Mouse (Mus musculus) kidney, embryonic 15.5 days (tissue): ENCODE measurements around the gene Scgb1b7. TPM values are rescaled to one million over a fixed set of nuclear protein-coding genes. Genes with fewer than 3 reads are reported as not detected.
"Not testable (repeated sequence)": the region's sequence is repeated elsewhere in the genome, so short reads cannot be mapped to it uniquely, and the experiment has no call there.

Experiments
- ATAC-seq: fragments of 200-750 bp; cut with Nextera tagmentation; replicated peaks from 2 replicates; pipeline ENCODE4 v1.8.0; 2017; ENCODE audit warnings: moderate TSS enrichment; ENCODE audit not compliant: low FRiP score
- H3K27ac ChIP-seq: fragments of 300-500 bp; sonication (generic); 2 replicates; pipeline ENCODE4 v1.5.1; 2015; ENCODE audit warnings: mild to moderate bottlenecking, inconsistent platforms
- H3K27me3 ChIP-seq: fragments of 300-500 bp; sonication (generic); 2 replicates; pipeline ENCODE4 v1.6.1; 2015; ENCODE audit warnings: inconsistent platforms
- H3K36me3 ChIP-seq: fragments of 300-500 bp; sonication (generic); 2 replicates; pipeline ENCODE4 v1.6.1; 2015; ENCODE audit warnings: inconsistent platforms
- H3K4me1 ChIP-seq: fragments of 300-500 bp; sonication (generic); 2 replicates; pipeline ENCODE4 v1.6.1; 2015; ENCODE audit warnings: inconsistent platforms
- H3K4me2 ChIP-seq: fragments of 300-500 bp; sonication (generic); 2 replicates; pipeline ENCODE4 v1.6.1; 2015; ENCODE audit warnings: moderate library complexity, mild to moderate bottlenecking, inconsistent platforms
- H3K4me3 ChIP-seq: fragments of 300-500 bp; sonication (generic); replicated peaks from 2 replicates; pipeline ENCODE4 v1.5.1; 2015; ENCODE audit warnings: mild to moderate bottlenecking, inconsistent platforms
- H3K9ac ChIP-seq: fragments of 300-500 bp; sonication (generic); 2 replicates; pipeline ENCODE4 v1.6.1; 2015; ENCODE audit warnings: mild to moderate bottlenecking, inconsistent platforms
- H3K9me3 ChIP-seq: fragments of 300-500 bp; sonication (generic); replicated peaks from 2 replicates; pipeline ENCODE4 v1.6.1; 2016; ENCODE audit warnings: inconsistent platforms
- WGBS: fragments of 180-500 bp; shearing (Covaris S2); methylation state at CpG from one replicate; pipeline ENCODE4 v1.1.7; 2015; ENCODE audit warnings: mixed read lengths; 5-methylcytosine and 5-hydroxymethylcytosine counted together
- polyA plus RNA-seq: library from polyadenylated mRNA; unstranded; fragments of >200 nt; fragmentation: Nextera tagmentation; extraction: Ambion mirVana; gene quantifications from 2 replicates; pipeline ENCODE4 v1.2.1, GENCODE M21; 2015

Gene Scgb1b7
- polyA plus RNA-seq = not detected in 2 replicates

GRCm38 (mm10) chr7:31712365-31712764, at the start of gene Scgb1b7:
TSS of gene Scgb1b7 (plus strand) at chr7:31712665.
- H3K4me1 ChIP-seq, H3K4me2 ChIP-seq, H3K27me3 ChIP-seq, ATAC-seq, H3K4me3 ChIP-seq, H3K9ac ChIP-seq, H3K27ac ChIP-seq, H3K36me3 ChIP-seq, H3K9me3 ChIP-seq: not testable (repeated sequence)
- 97% methylated on average over 4 of the region's 5 CpGs for WGBS

GRCm38 (mm10) chr7:31705657-31706056, 6.8 kb upstream of the Scgb1b7 start, which contains the start of gene Scgb2b7:
TSS of gene Scgb2b7 (minus strand) at chr7:31705757.
- H3K27me3 ChIP-seq, H3K36me3 ChIP-seq, H3K27ac ChIP-seq, H3K4me3 ChIP-seq, H3K4me2 ChIP-seq, H3K4me1 ChIP-seq, H3K9ac ChIP-seq, ATAC-seq, H3K9me3 ChIP-seq: not testable (repeated sequence)

Other genes starting within 250 kb of the Scgb1b7 start
- gene Scgb2b7, start 6.9 kb upstream of the Scgb1b7 start, polyA plus RNA-seq = not detected in 2 replicates